Mouse (Mus musculus): ENCODE measurements around the gene Pax9.

The Pax9 gene

DNA sequence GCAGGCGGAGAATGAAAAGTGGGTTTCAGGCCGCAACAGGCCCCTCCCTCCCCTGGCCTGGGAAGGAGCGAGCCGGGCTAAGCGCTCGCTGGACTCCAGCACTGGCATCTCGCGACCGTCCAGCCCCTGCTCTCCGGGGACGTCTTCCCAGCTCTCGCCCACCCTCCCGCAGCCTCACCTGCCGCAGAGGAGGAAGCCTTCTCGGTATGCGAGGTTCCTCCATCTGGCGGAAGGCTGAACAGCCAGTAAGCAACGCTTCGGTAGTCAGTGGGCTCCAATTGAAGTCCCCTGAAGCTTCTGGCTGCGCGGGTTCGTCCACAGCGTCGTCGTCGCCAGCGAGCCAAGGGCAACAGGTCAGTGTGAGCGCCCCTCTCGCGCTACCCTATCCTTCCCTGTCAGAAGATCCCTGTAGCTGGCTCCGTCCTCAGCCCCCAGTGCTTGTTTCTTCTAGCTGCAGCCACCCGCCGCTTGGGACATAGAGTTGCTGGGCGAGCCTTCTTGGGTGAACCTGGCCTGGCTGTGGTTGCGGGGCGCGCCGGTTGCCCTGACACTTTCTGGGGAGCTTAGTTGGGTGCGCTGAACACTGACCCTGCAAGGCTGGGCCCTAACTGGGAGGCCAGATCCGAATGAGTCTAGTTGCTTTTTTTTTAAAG is at the start of gene Pax9:
Pax9 (plus strand) TSS at position 341 of the 653 bp plus-strand sequence.
- no peak for DNase-seq (ENCODE audit: low spot score in 2 of 2)

DNA sequence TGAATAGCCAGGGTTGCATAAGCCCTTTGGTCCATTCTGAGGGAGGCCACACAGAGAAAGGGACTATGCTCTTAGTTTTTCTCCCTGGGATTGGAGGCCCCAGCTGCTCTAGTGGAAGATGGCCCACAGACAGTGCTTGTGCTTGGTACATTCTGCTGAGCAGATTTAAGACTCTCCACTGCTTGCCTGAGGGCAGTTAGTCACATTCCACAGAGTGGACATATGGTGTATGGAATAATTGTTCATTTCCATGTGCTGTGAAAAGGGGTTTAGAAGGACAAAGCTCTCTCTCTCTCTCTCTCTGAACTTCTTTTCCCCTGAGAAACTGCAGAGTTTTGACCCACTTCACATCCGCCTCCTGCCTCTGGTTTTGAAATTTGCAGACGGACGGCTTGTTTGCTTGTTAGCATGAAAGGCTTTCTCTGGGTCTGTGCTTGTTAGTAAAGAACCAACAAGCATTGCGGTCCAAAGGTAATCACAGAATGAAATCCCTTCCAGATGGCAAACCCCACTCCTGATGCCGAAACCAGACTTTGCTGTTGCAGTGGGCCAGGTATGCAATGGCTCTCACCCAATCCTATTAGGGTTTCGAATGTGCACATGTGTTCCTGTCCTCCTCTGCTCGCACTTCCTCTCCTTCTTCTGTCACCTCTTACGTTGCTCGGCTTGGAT is 22.0 kb upstream of the Pax9 start:
- DNase-seq (ENCODE audit: low spot score in 2 of 2) = no peak

DNA sequence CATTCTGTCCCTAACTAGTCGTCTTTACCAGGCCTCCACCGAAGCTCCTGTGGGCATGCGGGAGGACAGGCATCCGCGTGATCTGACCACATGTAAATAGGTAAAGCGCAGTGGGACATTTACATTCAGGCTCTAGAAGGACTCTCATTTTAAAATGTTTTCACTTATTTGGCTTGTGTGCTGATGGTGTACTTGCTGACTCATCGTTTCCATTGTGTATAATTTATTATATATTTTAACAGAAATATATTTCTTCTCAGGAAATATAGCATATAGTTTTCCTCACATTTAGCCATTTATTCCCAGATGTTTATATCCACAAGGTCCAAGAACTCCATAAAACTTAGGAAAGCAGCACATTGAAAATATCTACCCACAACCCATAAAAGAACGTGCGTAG is 20.8 kb upstream of the Pax9 start:
- DNase-seq (ENCODE audit: low spot score in 2 of 2) = no peak

DNA sequence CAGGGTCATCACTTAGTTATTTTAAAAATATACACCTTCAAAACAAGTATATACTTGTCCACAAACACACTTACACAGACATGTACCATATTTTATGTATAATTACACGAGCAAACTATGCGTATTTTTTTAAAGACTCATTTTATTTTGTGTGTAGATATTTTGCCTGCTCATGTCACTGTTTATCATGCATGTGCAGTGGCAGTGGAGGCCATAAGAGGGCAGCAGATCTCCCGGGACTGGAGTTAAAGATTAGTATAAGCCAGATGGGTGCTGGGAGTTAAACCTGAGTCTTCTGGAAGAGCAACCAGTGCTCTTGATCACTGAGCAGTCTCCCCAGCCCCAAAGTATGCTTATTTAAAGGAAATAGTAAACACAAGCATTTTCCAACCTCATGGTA is 16.8 kb upstream of the Pax9 start:
- DNase-seq (ENCODE audit: low spot score in 2 of 2) = no peak

DNA sequence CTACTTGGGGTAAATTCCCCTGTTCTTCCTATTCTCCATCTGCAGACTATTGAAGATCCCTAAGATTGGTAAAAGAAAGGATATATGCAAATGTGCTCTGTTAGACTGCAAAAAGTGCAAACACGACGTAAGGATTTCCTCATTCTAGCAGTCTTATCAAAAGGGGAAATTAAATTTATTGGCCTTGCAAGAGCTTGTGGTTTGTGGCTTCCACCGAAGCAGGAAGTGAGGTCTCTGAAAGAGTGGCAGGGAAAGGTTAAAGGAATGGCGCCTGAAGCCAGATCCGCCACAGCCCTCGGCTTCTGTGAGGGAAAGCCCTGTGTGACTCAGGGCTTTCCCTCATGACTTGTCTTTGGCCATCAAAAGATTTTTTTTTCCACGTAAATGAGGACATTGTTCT is 13.9 kb upstream of the Pax9 start:
- no peak for DNase-seq (ENCODE audit: low spot score in 2 of 2)

DNA sequence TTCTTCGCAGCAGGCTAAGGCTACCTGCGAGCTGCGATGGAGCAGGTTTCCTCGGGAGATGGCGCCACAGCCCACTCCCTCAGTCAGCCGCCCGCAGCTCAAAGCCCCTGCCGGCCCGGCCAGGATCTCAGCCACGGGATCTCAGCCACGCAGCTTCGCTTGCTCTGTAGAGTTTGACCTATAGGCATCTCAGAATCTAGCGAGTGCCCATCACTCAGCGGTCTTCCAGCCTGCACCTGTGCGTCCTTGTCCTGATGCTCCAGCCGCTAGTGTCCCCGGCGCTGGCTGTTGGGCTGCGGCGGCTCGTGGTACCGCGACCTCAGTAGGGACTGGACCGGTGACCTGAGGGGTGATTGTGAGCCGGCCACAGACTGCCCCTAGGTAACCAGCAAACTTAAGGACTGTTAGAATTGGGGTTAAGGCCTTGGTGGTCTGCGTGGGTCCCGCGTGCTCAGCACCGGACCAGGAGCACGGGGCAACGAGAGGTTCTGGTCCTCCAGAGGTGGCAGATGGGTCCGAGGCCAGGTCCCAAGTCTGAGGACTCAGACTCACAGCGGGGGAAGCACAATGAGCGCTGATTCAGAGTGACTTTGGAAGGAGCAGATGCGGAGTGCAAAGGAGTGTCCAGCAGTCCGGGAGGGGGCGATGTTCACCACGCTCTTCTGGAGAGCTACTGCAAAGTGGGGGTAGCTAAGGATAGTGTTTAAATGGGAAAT is 10.3 kb upstream of the Pax9 start:
- DNase-seq (ENCODE audit: low spot score in 2 of 2) = no peak

DNA sequence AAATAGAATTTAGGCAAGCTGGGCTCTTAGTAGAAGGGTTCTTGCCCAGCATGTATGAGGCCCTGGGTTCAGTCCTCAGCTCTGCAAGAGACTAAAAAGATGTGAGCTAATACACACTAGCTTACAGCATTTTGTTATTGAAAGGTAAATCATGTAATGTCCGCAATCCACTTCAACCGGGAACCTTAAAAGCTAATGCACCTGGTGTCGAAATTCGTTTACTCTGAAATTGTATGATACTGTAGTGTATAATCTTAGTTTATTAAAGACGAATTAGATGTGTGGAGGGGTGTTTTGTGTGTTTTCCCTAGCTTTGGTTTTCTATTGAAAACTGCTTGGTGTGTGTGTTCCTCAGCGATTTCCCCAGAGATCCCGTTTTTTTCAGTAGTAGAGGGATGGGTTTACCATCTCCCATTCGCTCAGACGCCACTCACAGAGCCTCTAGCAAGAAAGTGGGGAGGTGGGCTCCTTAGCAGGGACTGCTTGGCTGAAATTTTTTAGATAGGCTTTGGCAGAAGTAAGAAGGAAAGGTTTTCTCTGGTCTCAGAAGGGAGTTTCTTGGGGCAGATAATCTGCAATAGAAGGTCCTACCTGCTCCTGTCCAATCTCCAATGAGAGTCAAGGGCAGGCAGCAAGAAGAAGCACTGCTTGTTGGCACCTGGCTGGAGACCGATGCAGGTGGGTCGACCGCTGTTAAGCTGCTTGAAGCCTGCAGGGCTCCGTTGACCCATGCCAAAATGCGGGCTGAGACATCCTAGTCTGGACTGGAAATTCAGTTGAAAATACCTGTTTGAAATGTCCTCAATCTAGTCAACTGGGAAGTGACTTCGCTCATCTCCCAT is 3.7 kb upstream of the Pax9 start:
- no peak for DNase-seq (ENCODE audit: low spot score in 2 of 2)

DNA sequence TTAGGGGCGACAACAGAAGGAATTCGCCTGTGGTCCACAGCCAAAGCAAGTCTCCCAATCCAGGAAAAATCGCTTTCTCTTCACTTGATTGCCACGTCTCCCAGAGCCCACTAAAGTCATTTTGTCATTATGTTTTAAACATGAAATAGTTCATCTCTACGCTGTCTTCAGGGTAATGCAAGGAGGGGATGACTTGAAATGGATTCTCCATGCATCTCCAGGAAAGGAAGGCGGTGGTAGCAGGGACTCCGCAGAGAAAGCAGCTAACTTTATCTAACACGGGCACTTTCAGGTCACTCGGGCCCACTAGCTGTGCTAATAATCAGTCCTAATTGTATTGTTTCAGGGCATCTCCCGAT is 3.1 kb upstream of the Pax9 start:
- DNase-seq (ENCODE audit: low spot score in 2 of 2) = no peak

DNA sequence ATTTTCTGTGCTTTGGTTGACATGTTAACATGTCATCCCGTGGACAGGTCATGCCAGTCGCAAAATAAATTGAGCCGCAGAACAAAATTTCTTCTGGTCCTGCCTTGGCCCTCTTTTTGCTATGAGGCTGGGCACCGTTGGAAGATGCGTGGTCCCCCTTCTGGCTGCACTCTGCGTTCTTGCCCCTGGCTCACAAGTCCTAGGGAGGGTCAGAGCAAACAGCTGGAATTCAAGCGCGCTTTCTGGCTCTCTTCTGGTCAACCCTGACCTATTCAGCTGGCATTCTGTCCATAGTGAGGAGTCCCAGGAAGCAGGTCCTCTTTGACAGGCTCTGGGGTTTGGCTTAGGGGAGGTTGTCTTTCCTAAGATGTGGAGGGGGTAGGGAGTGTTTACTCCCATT is 2.6 kb upstream of the Pax9 start:
- DNase-seq (ENCODE audit: low spot score in 2 of 2) = no peak

DNA sequence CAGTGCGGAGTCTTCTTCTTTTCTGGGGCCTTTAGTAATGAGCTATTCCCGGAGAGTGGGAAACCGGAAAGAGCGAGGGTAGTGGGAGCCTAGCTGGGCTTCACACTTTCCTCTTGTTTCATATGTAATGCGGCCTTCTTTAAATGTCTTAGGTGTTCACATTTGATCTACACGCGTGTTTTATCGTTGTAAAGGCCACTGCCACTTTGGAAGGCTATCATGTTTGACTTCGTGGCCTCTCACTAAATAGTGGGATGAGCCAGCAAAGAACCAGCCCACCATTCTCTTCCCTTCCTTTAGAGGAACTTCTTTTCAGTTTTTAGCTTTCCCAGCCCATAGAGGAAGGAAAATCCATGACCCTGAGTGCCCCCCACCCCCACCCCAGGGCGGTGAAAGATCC is 2.2 kb upstream of the Pax9 start:
- no peak for DNase-seq (ENCODE audit: low spot score in 2 of 2)

DNA sequence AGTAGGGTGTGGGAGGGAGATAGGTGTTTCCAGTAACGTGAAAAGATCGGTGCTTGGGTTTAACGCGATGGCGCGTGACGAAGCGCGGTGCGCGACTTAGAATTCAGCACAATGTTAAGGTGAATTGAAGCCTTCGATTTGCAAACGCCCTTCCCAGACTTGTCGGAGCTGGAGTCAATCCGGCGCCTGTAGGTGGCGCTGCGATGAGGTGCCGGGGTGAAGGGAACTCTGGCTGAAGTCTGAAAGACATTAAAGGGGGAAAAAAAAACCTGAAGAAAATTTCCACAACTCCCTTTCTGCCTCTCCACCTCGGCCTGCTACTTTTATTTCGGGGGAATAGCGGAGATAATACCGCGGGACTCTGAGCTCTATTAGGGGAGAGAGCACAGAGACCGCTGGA is 1.8 kb upstream of the Pax9 start:
- no peak for DNase-seq (ENCODE audit: low spot score in 2 of 2)

DNA sequence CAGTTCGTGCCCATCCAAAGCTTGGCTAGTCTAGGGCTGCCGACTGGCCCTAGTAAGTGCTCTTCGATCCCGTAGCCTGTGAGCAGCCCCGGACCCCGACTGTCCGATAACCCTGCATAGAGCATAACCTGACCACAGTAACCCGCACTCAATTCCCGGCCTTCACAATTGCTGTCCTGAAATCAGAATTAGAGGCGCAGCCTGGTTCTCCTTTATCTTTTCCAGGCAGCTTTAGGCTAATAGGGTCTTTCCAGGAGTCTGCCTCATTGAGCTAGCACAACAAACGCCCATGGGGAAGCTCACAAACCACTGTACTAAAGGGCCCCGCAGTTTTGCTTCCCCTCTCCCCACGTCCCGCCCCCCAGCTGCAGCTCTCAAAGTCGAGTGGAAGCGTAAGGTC is 1.2 kb upstream of the Pax9 start:
- DNase-seq (ENCODE audit: low spot score in 2 of 2) = no peak

DNA sequence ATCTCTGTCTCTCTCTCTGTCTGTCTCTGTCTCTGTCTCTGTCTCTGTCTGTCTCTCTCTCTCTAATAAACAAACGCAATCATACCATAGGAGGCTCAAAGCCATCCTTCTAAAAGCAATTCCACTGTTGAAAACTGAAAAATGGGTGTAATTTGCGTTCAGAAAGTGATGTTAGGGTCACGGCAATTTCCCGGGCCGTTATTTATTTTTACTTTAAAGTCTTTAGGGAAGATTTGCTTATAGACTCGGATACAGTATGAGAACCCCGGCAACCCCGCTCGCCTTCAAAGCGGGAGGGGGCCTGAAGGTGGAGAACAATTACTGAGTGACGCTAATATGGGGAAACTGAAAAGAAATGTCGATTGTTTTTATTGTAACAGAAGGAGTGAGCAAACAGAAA is 566 bp upstream of the Pax9 start:
- DNase-seq (ENCODE audit: low spot score in 2 of 2) = no peak

DNA sequence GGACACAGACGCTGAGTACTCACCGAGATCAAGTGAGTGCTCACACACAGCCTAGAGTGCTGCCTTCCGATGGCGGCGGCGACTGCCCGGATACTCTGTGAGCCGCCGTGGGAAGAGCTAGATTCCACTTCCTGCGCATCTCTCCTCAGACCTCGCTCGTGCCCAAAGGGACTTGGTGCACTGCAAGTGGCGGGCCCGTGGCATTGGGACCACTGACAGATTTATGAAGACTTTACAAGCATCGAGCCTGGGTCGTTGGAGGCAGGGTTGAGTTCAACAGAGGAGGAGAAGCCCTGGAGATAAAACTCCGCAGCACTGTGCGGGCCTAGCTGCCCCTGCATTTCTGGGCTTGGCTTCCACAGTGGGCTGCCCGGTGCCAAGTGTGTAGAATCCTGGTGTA is 969 bp downstream of the Pax9 start:
- no peak for DNase-seq (ENCODE audit: low spot score in 2 of 2)

DNA sequence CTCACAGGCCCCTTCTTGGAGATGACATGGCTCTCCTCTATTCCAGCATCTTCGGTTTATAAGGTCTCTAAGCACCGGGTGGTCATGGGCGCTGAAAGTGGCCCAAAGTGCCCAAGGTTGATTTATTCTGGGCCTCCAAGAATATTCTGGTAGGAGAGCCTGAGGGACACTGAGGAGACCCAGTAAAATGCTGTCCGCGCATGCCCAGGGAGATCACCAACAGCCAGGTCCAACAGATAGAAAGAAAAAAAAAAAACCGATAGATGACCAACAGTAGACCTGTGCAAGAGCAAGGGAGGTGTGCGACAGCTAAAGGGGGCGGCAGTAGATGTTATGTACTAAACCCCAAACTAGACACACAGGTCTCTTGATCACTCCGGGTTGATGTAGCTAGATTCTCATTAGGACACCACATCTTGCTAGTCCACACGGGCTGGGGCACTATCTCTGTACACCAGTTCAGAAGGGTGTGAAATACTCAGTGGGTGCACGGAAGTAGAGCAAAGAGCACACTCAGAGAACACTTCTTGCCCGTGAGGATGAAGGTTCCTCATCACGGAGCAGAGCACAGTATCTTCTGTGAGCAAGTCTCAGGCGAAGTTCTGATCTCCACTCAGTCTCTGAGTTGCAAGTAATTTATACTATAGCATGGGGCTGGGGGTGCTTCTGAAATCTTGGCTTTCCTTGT is 2.0 kb downstream of the Pax9 start:
- no peak for DNase-seq (ENCODE audit: low spot score in 2 of 2)

DNA sequence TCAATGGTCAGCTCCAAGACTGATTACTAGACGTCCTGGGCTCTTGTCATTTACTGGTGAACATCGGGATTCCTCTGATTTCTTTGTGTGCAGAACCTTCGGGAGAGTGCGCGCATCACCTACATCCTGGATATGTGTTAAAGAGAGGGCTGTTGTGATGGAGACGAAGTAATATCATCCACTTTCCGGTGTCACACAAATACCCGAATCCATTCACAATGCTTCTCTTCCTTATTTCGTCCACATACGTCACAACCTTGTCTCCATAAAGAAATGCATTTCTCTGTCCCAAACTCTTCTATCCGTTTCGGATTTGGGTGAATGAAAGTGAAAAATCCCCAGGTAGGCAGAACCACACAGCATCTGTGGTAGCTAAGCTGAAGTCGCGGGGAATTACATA is 2.8 kb downstream of the Pax9 start:
- no peak for DNase-seq (ENCODE audit: low spot score in 2 of 2)

DNA sequence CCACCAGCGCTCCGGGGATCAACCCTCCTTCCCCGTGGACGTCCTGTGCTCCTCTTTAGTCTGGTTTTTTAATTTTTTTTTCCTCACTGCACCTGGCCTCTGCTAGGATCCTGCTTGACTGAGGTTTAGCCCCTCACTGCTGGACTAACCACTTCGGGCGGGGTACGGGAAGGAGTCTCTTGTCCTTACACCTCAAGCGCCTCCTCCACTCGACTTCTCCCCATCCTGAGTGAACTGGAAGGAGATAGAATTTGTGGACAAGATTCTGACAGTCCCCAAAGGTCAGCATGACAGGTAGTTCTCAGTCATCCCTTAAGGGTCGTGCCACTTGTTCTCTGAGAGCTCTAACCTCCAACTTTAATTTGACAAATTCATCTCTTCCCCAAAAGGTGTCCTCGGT is 3.4 kb downstream of the Pax9 start:
- DNase-seq (ENCODE audit: low spot score in 2 of 2) = no peak

DNA sequence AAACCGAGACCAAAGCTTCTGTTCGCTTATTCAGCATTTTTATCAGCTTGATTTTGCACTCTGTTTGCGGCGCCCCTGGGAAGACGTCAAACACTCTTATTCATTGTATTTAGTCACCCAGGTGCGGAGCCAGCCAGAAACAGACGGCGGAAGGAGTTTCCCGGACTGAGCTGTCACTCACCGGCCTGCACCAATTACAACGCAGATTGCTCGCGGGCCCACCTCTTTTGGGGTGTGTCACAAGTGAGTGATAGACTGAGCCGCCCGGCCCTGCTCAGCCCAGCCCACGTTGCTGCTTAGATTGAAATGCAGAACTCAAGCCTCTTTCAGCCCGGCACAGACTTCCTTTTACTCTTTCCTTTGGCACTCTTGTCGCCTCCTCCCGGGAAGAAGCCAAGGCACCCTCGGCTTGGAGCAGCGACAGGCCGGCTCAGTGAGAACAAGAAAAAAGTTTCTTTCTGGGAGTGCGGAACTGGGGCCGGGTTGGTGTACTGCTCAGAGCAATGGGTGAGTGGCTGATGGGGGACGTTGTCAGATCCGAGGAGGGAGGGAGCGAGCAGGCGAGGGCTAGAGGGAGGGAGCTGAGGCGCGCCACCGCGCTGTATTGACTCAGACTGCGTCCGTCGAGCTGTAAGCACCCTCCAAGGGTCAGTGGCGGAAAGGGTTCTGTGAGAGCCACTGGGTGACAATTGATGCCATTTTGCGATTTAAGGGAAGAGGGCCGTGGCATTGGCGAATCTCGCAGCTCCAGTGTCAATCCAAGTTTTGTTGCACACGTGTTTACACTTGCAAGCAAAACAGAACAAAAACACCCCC is 4.0 kb downstream of the Pax9 start:
- DNase-seq (ENCODE audit: low spot score in 2 of 2) = peak; percentile 7

DNA sequence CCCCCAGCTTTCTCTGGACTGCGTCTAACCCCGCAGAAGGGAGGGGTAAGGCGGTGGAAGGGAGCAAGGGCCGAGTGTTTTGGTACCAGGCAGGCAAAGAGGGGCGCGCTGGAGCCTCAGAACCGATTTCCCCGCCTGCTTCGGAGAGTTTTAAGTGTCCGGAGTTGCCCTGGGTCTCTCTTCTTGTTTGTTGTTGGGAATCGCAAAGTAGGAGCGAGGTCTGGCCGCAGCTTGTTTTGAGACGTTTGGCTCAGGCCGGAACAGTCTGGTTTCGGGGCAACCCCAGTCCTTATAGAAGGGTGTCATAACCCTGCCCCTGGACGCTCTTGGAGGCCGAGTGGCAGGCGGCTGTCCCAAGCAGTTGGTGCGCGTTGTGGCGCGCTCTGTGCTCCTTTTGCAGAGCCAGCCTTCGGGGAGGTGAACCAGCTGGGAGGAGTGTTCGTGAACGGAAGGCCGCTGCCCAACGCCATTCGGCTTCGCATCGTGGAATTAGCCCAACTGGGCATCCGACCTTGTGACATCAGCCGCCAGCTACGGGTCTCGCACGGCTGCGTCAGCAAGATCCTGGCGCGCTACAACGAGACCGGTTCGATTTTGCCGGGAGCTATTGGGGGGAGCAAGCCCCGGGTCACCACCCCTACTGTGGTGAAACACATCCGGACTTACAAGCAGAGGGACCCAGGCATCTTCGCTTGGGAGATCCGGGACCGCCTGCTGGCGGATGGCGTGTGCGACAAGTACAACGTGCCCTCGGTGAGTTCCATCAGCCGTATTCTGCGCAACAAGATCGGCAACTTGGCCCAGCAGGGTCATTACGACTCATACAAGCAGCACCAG is 4.8 kb downstream of the Pax9 start:
- DNase-seq (ENCODE audit: low spot score in 2 of 2) = no peak
